Mouse (Mus musculus) WW6 (cell line): ENCODE measurements at regions not wholly inside any gene's neighbourhood (a gene's known extent, or its start where the extent isn't known, plus 50 kb on each side); places are given as distances from the start of the nearest gene placed in this dataset.

ENCODE experiments used
- DNase-seq: peaks from one replicate; pipeline ENCODE4 v3.0.0-alpha.2; 2013; ENCODE audit warnings: low read depth, low spot score

DNA sequence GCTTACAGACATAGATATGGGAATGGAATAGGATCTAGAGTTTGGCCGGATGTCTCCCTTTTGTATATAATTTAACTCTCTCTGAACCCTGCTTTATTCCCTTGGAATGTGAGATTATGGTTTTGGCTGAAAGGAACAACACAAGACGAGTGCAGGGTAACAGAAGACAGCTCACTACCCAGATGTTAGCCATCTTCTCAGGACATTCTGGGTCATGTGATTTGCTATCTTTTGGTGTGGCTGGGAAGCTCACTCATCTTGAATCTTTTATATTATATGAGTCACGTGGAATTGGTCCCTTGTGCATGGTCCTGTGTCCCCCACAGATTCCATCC, 108.6 kb upstream of the Tmc3 start:
- no peak for DNase-seq

- no peak for DNase-seq
Observed at GRCm38 (mm10) chr7:83476861-83477260, 107.9 kb upstream of the Tmc3 start.

GRCm38 (mm10) chr7:83477661-83478121, 107.0 kb upstream of the Tmc3 start:
- DNase-seq, result no peak

DNA sequence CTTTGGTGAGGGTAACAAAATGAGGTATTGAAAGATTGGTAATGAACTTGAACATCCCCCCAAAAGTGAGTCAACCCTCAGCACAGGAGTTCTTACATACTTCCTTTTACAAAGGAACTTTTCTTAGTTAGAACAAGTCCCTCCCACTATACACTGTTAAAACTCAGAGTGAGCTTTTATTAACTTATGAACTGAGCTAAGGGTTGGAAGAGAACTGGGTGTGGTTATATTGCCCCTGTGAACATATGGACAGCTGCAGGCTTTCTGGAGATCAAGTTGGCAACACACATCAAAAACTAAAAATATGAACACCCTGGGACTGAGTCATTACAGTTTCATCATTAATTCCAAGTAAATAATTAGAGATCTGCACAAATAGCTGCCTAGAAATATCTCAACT, 103.1 kb upstream of the Tmc3 start:
- DNase-seq, result no peak

DNA sequence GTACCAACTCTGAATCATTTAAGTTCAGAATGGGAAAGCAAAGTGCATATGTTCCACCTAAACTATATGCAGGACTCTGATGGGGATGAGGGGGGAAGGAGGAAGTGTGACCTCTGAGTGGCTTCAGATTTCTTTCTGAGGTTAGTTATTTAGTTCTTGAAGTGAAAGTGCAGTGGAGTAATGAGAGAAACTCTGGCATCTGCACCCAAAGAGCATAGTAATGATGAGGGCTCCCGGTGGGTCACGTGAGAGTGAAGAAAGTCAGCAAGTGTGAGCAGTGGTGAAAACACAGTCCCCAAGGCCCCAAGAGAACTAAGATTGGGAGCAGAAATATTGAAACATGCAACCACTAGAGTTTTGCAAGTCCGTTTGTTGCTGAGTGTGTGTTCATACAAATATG, 102.5 kb upstream of the Tmc3 start:
- no peak for DNase-seq

DNA sequence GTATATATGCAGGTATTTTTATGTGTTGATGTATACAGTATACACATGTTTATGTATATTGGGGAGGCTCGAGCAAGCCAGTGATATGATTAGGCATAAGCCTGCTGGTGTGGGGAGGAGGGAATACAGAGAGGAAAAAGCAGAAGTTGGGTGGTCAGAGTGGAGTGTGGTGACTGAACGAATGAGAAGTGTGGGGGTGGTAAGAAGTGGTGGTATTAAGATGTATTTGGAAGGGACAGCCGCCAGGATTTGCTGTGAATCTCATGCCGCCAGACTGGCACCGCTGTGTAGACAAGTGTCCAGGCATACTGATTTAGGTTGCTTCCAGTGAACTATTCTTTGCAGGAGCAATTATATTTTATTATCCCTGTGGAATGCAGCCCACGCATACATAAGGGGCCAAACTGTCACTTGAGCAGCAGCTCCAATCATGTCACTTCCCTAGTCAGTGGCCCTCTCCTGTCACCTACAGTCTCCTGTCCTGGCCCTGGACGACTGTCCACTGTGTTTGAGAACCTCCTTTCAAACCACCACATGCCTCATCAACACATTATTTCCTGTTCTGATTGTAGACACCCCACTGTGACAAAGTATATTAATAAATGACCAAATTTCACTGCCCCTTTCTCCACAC, 101.9 kb upstream of the Tmc3 start:
- no peak for DNase-seq

- no peak for DNase-seq
Observed at GRCm38 (mm10) chr7:83486156-83486750, 98.5 kb upstream of the Tmc3 start.

- no peak for DNase-seq
Observed at GRCm38 (mm10) chr7:83489790-83490189, 94.9 kb upstream of the Tmc3 start.

GRCm38 (mm10) chr7:83504996-83505645, 79.6 kb upstream of the Tmc3 start:
- DNase-seq, result no peak

- DNase-seq, result no peak
Observed at GRCm38 (mm10) chr7:83516295-83516694, 68.4 kb upstream of the Tmc3 start.

DNA sequence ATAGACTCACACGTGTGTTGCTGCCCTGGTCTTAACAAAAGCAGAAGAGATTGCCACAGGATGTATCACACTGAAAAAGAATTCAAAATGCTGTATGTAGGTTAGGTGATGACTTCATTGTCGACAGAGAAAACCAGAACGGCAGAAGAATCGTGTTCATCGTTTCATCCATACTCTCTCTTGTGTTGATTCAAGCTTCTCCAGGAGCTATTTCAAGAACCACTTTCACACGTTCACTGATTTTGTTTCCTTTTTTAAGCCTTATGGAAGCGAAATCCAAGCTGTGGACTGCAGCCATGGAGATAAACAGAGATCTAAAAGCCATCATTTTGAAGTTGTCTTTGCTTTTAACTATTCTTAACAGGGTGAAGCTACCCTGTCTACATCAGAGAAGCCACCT, 63.2 kb upstream of the Tmc3 start:
- DNase-seq, result no peak
